ENCODE assay signal across 17 mouse cellular contexts in genomic region chr19:44303502-44303901, GRCm38 (mm10). TPM values are rescaled to one million over a fixed set of nuclear protein-coding genes. Genes with fewer than 3 reads are reported as not detected.
DNase-seq lines count a peak whose midpoint lies in the region; ATAC-seq and TF ChIP-seq lines count a peak whose summit lies in the region.
"Had no signal": no experiment of that assay in that cellular context is flagged by ENCODE, and none has a peak within 500 bp of the region (broad histone marks: within the 10 kb centered on the region; RNA-seq: fewer than 3 reads in every experiment).

No protein-coding gene starts in this region.

- no peak for DNase-seq in forebrain, embryonic 14.5 days (ENCODE audit: low spot score)
- peak in 1 of 2 experiments; percentile 66 for DNase-seq in layer of hippocampus, adult 2 months (ENCODE audit: low spot score in 2 of 2)
- DNase-seq in layer of hippocampus, postnatal 25 days (ENCODE audit: extremely low spot score in 1 of 2, low spot score in 1 of 2), result no peak
- peak; percentile 49 for DNase-seq in 3134 (ENCODE audit: extremely low read depth, insufficient read length, low spot score)
- DNase-seq in ovary, postnatal 14 days (ENCODE audit: low spot score), result no peak
- no peak for DNase-seq in cerebellum, postnatal 10 days
- DNase-seq: heart, adult 2 months; kidney, adult 2 months; right cerebral cortex, postnatal 14 days had no signal

- H3K27ac ChIP-seq in forebrain, embryonic 15.5 days (replicated peaks), result 0 out of 2 replicates have a peak overlapping the region, but pooled peaks have one; percentile 21
- H3K27ac ChIP-seq in forebrain, embryonic 14.5 days (ENCODE audit: low read depth, low read length), result no peak overlapping the region
- H3K27ac ChIP-seq in layer of hippocampus, adult 2 months, result peak overlapping the region; percentile 43
- H3K27ac ChIP-seq in embryonic facial prominence, embryonic 15.5 days (replicated peaks), result 0 out of 2 replicates have a peak overlapping the region, but pooled peaks have one; percentile 0
- H3K27ac ChIP-seq: embryonic facial prominence, embryonic 12.5 days; heart, adult 2 months; hindbrain, embryonic 10.5 days; midbrain, embryonic 12.5 days; neural tube, embryonic 12.5 days had no signal

- peaks cover 91% of the 10 kb centered on the region for H3K36me3 ChIP-seq in forebrain, embryonic 15.5 days
- peaks cover 99% of the 10 kb centered on the region for H3K36me3 ChIP-seq in forebrain, embryonic 14.5 days (ENCODE audit: control insufficient read depth, insufficient read depth, low read length)
- H3K36me3 ChIP-seq in embryonic facial prominence, embryonic 15.5 days, result peaks cover 94% of the 10 kb centered on the region

- H3K27me3 ChIP-seq in forebrain, embryonic 15.5 days, result no peaks in the 10 kb centered on the region
- H3K27me3 ChIP-seq in forebrain, embryonic 14.5 days (replicated peaks; ENCODE audit: control insufficient read depth, insufficient read depth, low read length), result no peaks in the 10 kb centered on the region
- H3K27me3 ChIP-seq in embryonic facial prominence, embryonic 15.5 days, result no peaks in the 10 kb centered on the region
- H3K27me3 ChIP-seq: embryonic facial prominence, embryonic 12.5 days; midbrain, embryonic 12.5 days; neural tube, embryonic 12.5 days had no signal

- TF ChIP-seq CTCF in layer of hippocampus, adult 2 months (conservative IDR thresholded peaks at IDR 0.05), result no peak

- no peak overlapping the region for H3K4me2 ChIP-seq in forebrain, embryonic 15.5 days (replicated peaks)
- H3K4me2 ChIP-seq in forebrain, embryonic 14.5 days (ENCODE audit: low read length), result no peak overlapping the region
- no peak overlapping the region for H3K4me2 ChIP-seq in embryonic facial prominence, embryonic 15.5 days (replicated peaks)
- H3K4me2 ChIP-seq: embryonic facial prominence, embryonic 12.5 days; midbrain, embryonic 12.5 days; neural tube, embryonic 12.5 days had no signal

- H3K4me1 ChIP-seq in forebrain, embryonic 15.5 days, result peaks cover 72% of the 10 kb centered on the region
- peaks cover 13% of the 10 kb centered on the region for H3K4me1 ChIP-seq in forebrain, embryonic 14.5 days (ENCODE audit: control insufficient read depth, insufficient read depth, low read length)
- H3K4me1 ChIP-seq in embryonic facial prominence, embryonic 15.5 days, result peaks cover 57% of the 10 kb centered on the region

- WGBS in forebrain, embryonic 15.5 days, result 63% methylated on average over 8 of the region's 8 CpGs
- 76% methylated on average over 8 of the region's 8 CpGs for WGBS in forebrain, embryonic 14.5 days
- 47% methylated on average over 8 of the region's 8 CpGs for WGBS in embryonic facial prominence, embryonic 15.5 days

- no peak for ATAC-seq in forebrain, embryonic 15.5 days (replicated peaks)
- ATAC-seq in forebrain, embryonic 14.5 days, result no peak
- ATAC-seq in embryonic facial prominence, embryonic 15.5 days (ENCODE audit: insufficient number of reproducible peaks, low FRiP score, low TSS enrichment, low read depth), result no peak
- ATAC-seq: activated CD4-positive, CD25-positive, alpha-beta regulatory T cell, adult 4 months had no signal

- H3K9me3 ChIP-seq in forebrain, embryonic 15.5 days, result no peaks in the 10 kb centered on the region
- H3K9me3 ChIP-seq in forebrain, embryonic 14.5 days (replicated peaks; ENCODE audit: control insufficient read depth, low read length), result no peaks in the 10 kb centered on the region
- no peaks in the 10 kb centered on the region for H3K9me3 ChIP-seq in embryonic facial prominence, embryonic 15.5 days (replicated peaks)
- H3K9me3 ChIP-seq: embryonic facial prominence, embryonic 12.5 days; G1E; hindbrain, embryonic 10.5 days; midbrain, embryonic 12.5 days; neural tube, embryonic 12.5 days had no signal

- H3K4me3 ChIP-seq in forebrain, embryonic 15.5 days, result no peak overlapping the region
- no peak overlapping the region for H3K4me3 ChIP-seq in forebrain, embryonic 14.5 days (ENCODE audit: low read depth, low read length)
- peak overlapping the region; percentile 20; the same call in 1 of the 2 replicates for H3K4me3 ChIP-seq in layer of hippocampus, adult 2 months
- H3K4me3 ChIP-seq in embryonic facial prominence, embryonic 15.5 days (replicated peaks), result no peak overlapping the region
- H3K4me3 ChIP-seq: embryonic facial prominence, embryonic 12.5 days; heart, adult 2 months; hindbrain, embryonic 10.5 days; midbrain, embryonic 12.5 days; neural tube, embryonic 12.5 days had no signal

- H3K9ac ChIP-seq in forebrain, embryonic 15.5 days (replicated peaks), result no peak overlapping the region
- no peak overlapping the region for H3K9ac ChIP-seq in forebrain, embryonic 14.5 days (ENCODE audit: low read length)
- H3K9ac ChIP-seq in embryonic facial prominence, embryonic 15.5 days, result no peak overlapping the region
- H3K9ac ChIP-seq: embryonic facial prominence, embryonic 12.5 days; midbrain, embryonic 12.5 days; neural tube, embryonic 12.5 days had no signal

RNA-seq across cellular contexts. Expression of gene Scd2, which starts 10.0 kb away (rescaled TPM):
- 253 and 267 TPM in 2 replicates for polyA plus RNA-seq in forebrain, embryonic 15.5 days (2015; fragmentation: Nextera tagmentation; extraction: Ambion mirVana)
- polyA plus RNA-seq in forebrain, embryonic 14.5 days (2014; fragmentation: Nextera tagmentation; extraction: Ambion mirVana), result 220 and 266 TPM in 2 replicates
- 100 to 1,000 TPM; 597 to 622 TPM for total RNA-seq in layer of hippocampus, adult 2 months (2021)
- total RNA-seq in layer of hippocampus, postnatal 25 days (2021), result 100 to 1,000 TPM; 642 to 712 TPM
- 179 and 181 TPM in 2 replicates for polyA plus RNA-seq in embryonic facial prominence, embryonic 15.5 days (2015; fragmentation: Nextera tagmentation; extraction: Ambion mirVana)

RNA-seq across cellular contexts. Expression of gene Scd4, which starts 29.4 kb away (rescaled TPM):
- polyA plus RNA-seq in forebrain, embryonic 15.5 days (2015; fragmentation: Nextera tagmentation; extraction: Ambion mirVana), result 0.15 and 0.23 TPM in 2 replicates
- 0.10 and 0.42 TPM in 2 replicates for polyA plus RNA-seq in forebrain, embryonic 14.5 days (2014; fragmentation: Nextera tagmentation; extraction: Ambion mirVana)
- 1 to 10 TPM; 2.3 to 2.5 TPM for total RNA-seq in layer of hippocampus, adult 2 months (2021)
- 1 to 10 TPM; 2.8 to 2.9 TPM for total RNA-seq in layer of hippocampus, postnatal 25 days (2021)
- 0.16 and 0.39 TPM in 2 replicates for polyA plus RNA-seq in embryonic facial prominence, embryonic 15.5 days (2015; fragmentation: Nextera tagmentation; extraction: Ambion mirVana)
- polyA plus RNA-seq: hindbrain, embryonic 10.5 days had no signal
